Mouse (Mus musculus): ENCODE measurements around the gene Phf21a.

Phf21a gene

GRCm38 (mm10) chr2:92291526-92291925 lies 198.6 kb downstream of the Phf21a start:
- DNase-seq (ENCODE audit: low read depth, low spot score), result no peak

- DNase-seq (ENCODE audit: low read depth, low spot score), result peak; percentile 71
These were observed 203.5 kb downstream of the Phf21a start for GRCm38 (mm10) chr2:92296402-92296801.

- DNase-seq (ENCODE audit: low read depth, low spot score), result no peak
These were observed 207.0 kb downstream of the Phf21a start for GRCm38 (mm10) chr2:92299896-92300295.

- DNase-seq (ENCODE audit: low read depth, low spot score), result no peak
These were observed 209.1 kb downstream of the Phf21a start for GRCm38 (mm10) chr2:92301849-92302607.

- DNase-seq (ENCODE audit: low read depth, low spot score), result peak; percentile 21
These were observed 219.6 kb downstream of the Phf21a start for GRCm38 (mm10) chr2:92312542-92312941.

GRCm38 (mm10) chr2:92314031-92314430 lies 221.1 kb downstream of the Phf21a start:
- DNase-seq (ENCODE audit: low read depth, low spot score), result no peak

GRCm38 (mm10) chr2:92316652-92317051 lies 223.7 kb downstream of the Phf21a start:
- DNase-seq (ENCODE audit: low read depth, low spot score), result no peak

GRCm38 (mm10) chr2:92317228-92317627 lies 224.3 kb downstream of the Phf21a start:
- no peak for DNase-seq (ENCODE audit: low read depth, low spot score)

GRCm38 (mm10) chr2:92322669-92323068 lies 229.8 kb downstream of the Phf21a start:
- no peak for DNase-seq (ENCODE audit: low read depth, low spot score)

GRCm38 (mm10) chr2:92325676-92326075 lies 232.8 kb downstream of the Phf21a start:
- no peak for DNase-seq (ENCODE audit: low read depth, low spot score)

GRCm38 (mm10) chr2:92326221-92326620 lies 233.3 kb downstream of the Phf21a start:
- no peak for DNase-seq (ENCODE audit: low read depth, low spot score)

GRCm38 (mm10) chr2:92327601-92328000 lies 234.7 kb downstream of the Phf21a start:
- DNase-seq (ENCODE audit: low read depth, low spot score), result no peak

- no peak for DNase-seq (ENCODE audit: low read depth, low spot score)
These were observed 235.3 kb downstream of the Phf21a start for GRCm38 (mm10) chr2:92328206-92328605.

- peak; percentile 15 for DNase-seq (ENCODE audit: low read depth, low spot score)
These were observed 237.9 kb downstream of the Phf21a start for GRCm38 (mm10) chr2:92330840-92331239.

GRCm38 (mm10) chr2:92331410-92331809 lies 238.5 kb downstream of the Phf21a start:
- peak; percentile 18 for DNase-seq (ENCODE audit: low read depth, low spot score)

GRCm38 (mm10) chr2:92331871-92332270 lies 239.0 kb downstream of the Phf21a start:
- DNase-seq (ENCODE audit: low read depth, low spot score), result no peak

GRCm38 (mm10) chr2:92342418-92342817 lies 249.5 kb downstream of the Phf21a start:
- no peak for DNase-seq (ENCODE audit: low read depth, low spot score)

- no peak for DNase-seq (ENCODE audit: low read depth, low spot score)
These were observed 254.3 kb downstream of the Phf21a start for GRCm38 (mm10) chr2:92347191-92347590.

- peak; percentile 58 for DNase-seq (ENCODE audit: low read depth, low spot score)
These were observed 256.9 kb downstream of the Phf21a start for GRCm38 (mm10) chr2:92349589-92350425.

GRCm38 (mm10) chr2:92350686-92351085 lies 257.8 kb downstream of the Phf21a start:
- no peak for DNase-seq (ENCODE audit: low read depth, low spot score)

- DNase-seq (ENCODE audit: low read depth, low spot score), result no peak
These were observed 260.5 kb downstream of the Phf21a start for GRCm38 (mm10) chr2:92353402-92353801.

GRCm38 (mm10) chr2:92354224-92354623 lies 261.3 kb downstream of the Phf21a start:
- no peak for DNase-seq (ENCODE audit: low read depth, low spot score)

- DNase-seq (ENCODE audit: low read depth, low spot score), result no peak
These were observed 266.4 kb downstream of the Phf21a start for GRCm38 (mm10) chr2:92359301-92359700.

All from skeletal muscle tissue, adult 2 months (tissue).